Mouse (Mus musculus): ENCODE data around the gene H2-DMb1. TPM values are rescaled to one million over a fixed set of nuclear protein-coding genes. Genes with fewer than 3 reads are reported as not detected.
A peak's percentile ranks its signal among the peaks of the same experiment; 100 is the strongest.

Gene H2-DMb1
- total and polyA plus RNA-seq, 3 experiments, result 60.7 to 147 (median 102) TPM

- in situ Hi-C loops (cut with MboI; ENCODE audit: low pct_ligation_motif_present, low pct_unique_long_range_greater_than_20kb, low sequenced_read_pairs) (no loop called here), dilution Hi-C loops (cut with MboI; ENCODE audit: extremely low pct_ligation_motif_present, extremely low pct_unique_long_range_greater_than_20kb, low sequenced_read_pairs) (no loop called here)
- no peaks in the 10 kb centered on the region for H3K9me3 ChIP-seq (replicated peaks; ENCODE audit: low read length)
- no peak overlapping the region for H3K9ac ChIP-seq (ENCODE audit: insufficient read depth, low read depth)
- H3K79me2 ChIP-seq (replicated peaks; ENCODE audit: control insufficient read depth, extremely low read depth, insufficient read depth, poor library complexity, severe bottlenecking), result no peaks in the 10 kb centered on the region
- peaks cover 0 to 13% of the 10 kb centered on the region in 2 experiments; a peak in 2 of 4 replicates for H3K4me1 ChIP-seq (ENCODE audit: control insufficient read depth in 1 of 2, insufficient read depth in 2 of 2)
- peaks cover 8 to 40% of the 10 kb centered on the region in 2 experiments for H3K36me3 ChIP-seq (replicated peaks in 1 of 2; ENCODE audit: control insufficient read depth in 1 of 2, insufficient read depth in 1 of 2, low read length in 1 of 2)
- no peak for TF ChIP-seq BHLHE40 (IDR thresholded peaks at IDR 0.05; ENCODE audit: low read depth, low read length)
- no peak for TF ChIP-seq NRF1 (IDR thresholded peaks at IDR 0.05; ENCODE audit: low read depth, low read length)
- TF ChIP-seq SMC3 (IDR thresholded peaks at IDR 0.05; ENCODE audit: low read depth, low read length), result no peak
- TF ChIP-seq MYC (IDR thresholded peaks at IDR 0.05; ENCODE audit: low read depth, low read length), result no peak
- no peak for TF ChIP-seq ZC3H11A (IDR thresholded peaks at IDR 0.05; ENCODE audit: low read depth, low read length)
- no peak for TF ChIP-seq JUN (IDR thresholded peaks at IDR 0.05; ENCODE audit: insufficient read depth, low read depth, low read length)
- no peak for TF ChIP-seq POLR2A (IDR thresholded peaks at IDR 0.05; ENCODE audit: low read depth, low read length)
- no peak for TF ChIP-seq RCOR1 (conservative IDR thresholded peaks at IDR 0.05; ENCODE audit: low read depth, low read length)
- no peak for TF ChIP-seq MAX (IDR thresholded peaks at IDR 0.05; ENCODE audit: low read length)
- TF ChIP-seq KAT2A (IDR thresholded peaks at IDR 0.05; ENCODE audit: insufficient replicate concordance, low read length), result no peak
- TF ChIP-seq MAFK (IDR thresholded peaks at IDR 0.05; ENCODE audit: insufficient replicate concordance, low read length), result no peak
- TF ChIP-seq TCF12 (IDR thresholded peaks at IDR 0.05; ENCODE audit: low read depth, low read length), result no peak
- no peak for TF ChIP-seq HCFC1 (IDR thresholded peaks at IDR 0.05; ENCODE audit: low read depth, low read length)
- no peak for TF ChIP-seq IRF4 (IDR thresholded peaks at IDR 0.05; ENCODE audit: low read depth, low read length)
- no peak overlapping the region for H3K27ac ChIP-seq (ENCODE audit: insufficient read depth, low read depth)
- DNase-seq (ENCODE audit: extremely low read depth), result no peak
- no peak overlapping the region for H3K4me2 ChIP-seq (ENCODE audit: insufficient read depth, low read depth, poor library complexity, severe bottlenecking)
- H3K4me3 ChIP-seq (replicated peaks in 1 of 3; ENCODE audit: low read depth in 2 of 3, low read length in 2 of 3, poor library complexity in 1 of 3), result no peak overlapping the region
- no peaks in the 10 kb centered on the region for H3K27me3 ChIP-seq (replicated peaks)
Observed at GRCm38 (mm10) chr17:34155534-34155933, 2.7 kb downstream of the H2-DMb1 start.

GRCm38 (mm10) chr17:34164202-34164895 is 11.5 kb downstream of the H2-DMb1 start:
- no peak for DNase-seq (ENCODE audit: extremely low read depth)
- Histone ChIP-seq H3K27ac (ENCODE audit: insufficient read depth, low read depth) (no peak overlapping the region), H3K79me2 (replicated peaks; ENCODE audit: control insufficient read depth, extremely low read depth, insufficient read depth, poor library complexity, severe bottlenecking) (no peaks in the 10 kb centered on the region; the same call in 1 of the 2 replicates), H3K4me3 (replicated peaks in 1 of 3; ENCODE audit: low read depth in 2 of 3, low read length in 2 of 3, poor library complexity in 1 of 3) (no peak overlapping the region), H3K27me3 (replicated peaks) (no peaks in the 10 kb centered on the region), H3K9ac (ENCODE audit: insufficient read depth, low read depth) (no peak overlapping the region), H3K4me2 (ENCODE audit: insufficient read depth, low read depth, poor library complexity, severe bottlenecking) (no peak overlapping the region), H3K4me1 (ENCODE audit: control insufficient read depth in 1 of 2, insufficient read depth in 2 of 2) (peaks cover 0 to 4% of the 10 kb centered on the region in 2 experiments; a peak in 2 of 4 replicates), H3K9me3 (replicated peaks; ENCODE audit: low read length) (peaks cover 6% of the 10 kb centered on the region), H3K36me3 (replicated peaks in 1 of 2; ENCODE audit: control insufficient read depth in 1 of 2, insufficient read depth in 1 of 2, low read length in 1 of 2) (peaks cover 3 to 31% of the 10 kb centered on the region in 2 experiments)
- TF ChIP-seq CTCF (conservative IDR thresholded peaks at IDR 0.05 in 1 of 2, IDR thresholded peaks at IDR 0.05 in 1 of 2; ENCODE audit: low read depth in 2 of 2, low read length in 2 of 2) (peak in 1 of 2 experiments; percentile 77; a peak in 3 of 4 replicates), MEF2A (IDR thresholded peaks at IDR 0.05; ENCODE audit: borderline replicate concordance, low read depth, low read length) (no peak), RAD21 (IDR thresholded peaks at IDR 0.05; ENCODE audit: low read depth, low read length) (peak; percentile 71), ZC3H11A (IDR thresholded peaks at IDR 0.05; ENCODE audit: low read depth, low read length) (peak; percentile 35), NRF1 (IDR thresholded peaks at IDR 0.05; ENCODE audit: low read depth, low read length) (no peak), USF2 (conservative IDR thresholded peaks at IDR 0.05; ENCODE audit: low read depth, low read length) (no peak), POLR2A (IDR thresholded peaks at IDR 0.05; ENCODE audit: low read depth, low read length) (peak; percentile 24; the same call in 1 of the 2 replicates), SMC3 (IDR thresholded peaks at IDR 0.05; ENCODE audit: low read depth, low read length) (peak; percentile 79)
- in situ Hi-C loops (cut with MboI; ENCODE audit: low pct_ligation_motif_present, low pct_unique_long_range_greater_than_20kb, low sequenced_read_pairs), result loop anchor here (5.0 kb wide), 2 partner anchors 37 to 72 kb away; partner anchors contain the start of gene H2-Oa
- dilution Hi-C loops (cut with MboI; ENCODE audit: extremely low pct_ligation_motif_present, extremely low pct_unique_long_range_greater_than_20kb, low sequenced_read_pairs), result no loop called here
